Mouse (Mus musculus): ENCODE measurements around the gene Rb1. TPM values are rescaled to one million over a fixed set of nuclear protein-coding genes. Genes with fewer than 3 reads are reported as not detected.

The Rb1 gene
- polyA plus RNA-seq, 1 experiment from 2014 or later = 51.6 TPM

DNA sequence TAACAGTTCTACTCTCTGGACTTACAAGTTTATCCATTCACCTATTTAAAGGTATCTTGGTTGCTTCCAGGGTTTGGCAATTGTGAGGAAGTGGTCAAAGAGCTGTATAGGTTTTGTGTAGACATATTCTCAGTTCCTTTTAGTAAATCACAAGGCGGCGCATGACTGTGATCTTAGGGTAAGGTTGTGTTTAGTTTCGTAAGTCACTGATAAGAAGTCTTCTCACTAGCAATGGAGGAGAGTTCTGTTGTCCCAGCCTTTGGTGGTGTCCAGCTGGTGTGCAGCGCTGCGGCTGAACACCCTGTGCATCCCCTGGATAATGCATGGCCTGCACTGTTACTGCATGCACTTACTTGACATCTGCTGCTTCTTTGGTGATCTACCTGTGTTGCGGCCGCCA, 138.7 kb downstream of the Rb1 start:
- no peak overlapping the region for H3K4me3 ChIP-seq (ENCODE audit: low read depth, low read length)
- no peak for DNase-seq (ENCODE audit: low spot score)
- no peaks in the 10 kb centered on the region for H3K9me3 ChIP-seq (ENCODE audit: control insufficient read depth, low read length)
- H3K9ac ChIP-seq (ENCODE audit: low read length) = no peak overlapping the region
- no peak overlapping the region for H3K4me2 ChIP-seq (ENCODE audit: low read depth)
- ATAC-seq (ENCODE audit: insufficient read depth, low FRiP score, low TSS enrichment) = no peak
- H3K27me3 ChIP-seq (ENCODE audit: control insufficient read depth, insufficient read depth, low read length) = no peaks in the 10 kb centered on the region
- H3K36me3 ChIP-seq (ENCODE audit: control insufficient read depth, insufficient read depth, low read length) = no peaks in the 10 kb centered on the region
- no peak overlapping the region for H3K27ac ChIP-seq (ENCODE audit: low read depth, low read length)
- H3K4me1 ChIP-seq (ENCODE audit: control insufficient read depth, insufficient read depth, low read length) = no peaks in the 10 kb centered on the region
- 89% methylated on average over 7 of the region's 7 CpGs for WGBS

DNA sequence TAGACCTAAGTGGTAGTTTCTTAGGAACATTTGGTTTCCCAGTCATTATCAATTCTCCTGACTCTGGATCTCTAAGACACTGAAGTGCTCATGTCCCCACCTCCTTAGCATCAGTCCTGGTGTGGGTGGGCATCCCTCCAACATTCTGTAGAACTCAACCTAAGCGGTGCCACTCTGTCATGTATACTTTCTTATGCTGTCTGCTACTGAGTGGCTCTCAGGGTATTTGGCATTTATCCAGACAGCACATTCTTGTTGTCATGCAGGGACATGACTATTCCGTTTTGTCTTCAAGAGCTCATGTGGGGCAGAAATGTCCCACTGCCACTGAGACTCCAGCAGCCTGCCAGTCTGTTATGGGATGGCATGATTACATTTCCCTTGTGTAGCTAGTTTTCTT, 144.5 kb downstream of the Rb1 start:
- no peaks in the 10 kb centered on the region for H3K9me3 ChIP-seq (ENCODE audit: control insufficient read depth, low read length)
- no peaks in the 10 kb centered on the region for H3K27me3 ChIP-seq (ENCODE audit: control insufficient read depth, insufficient read depth, low read length)
- no peak overlapping the region for H3K27ac ChIP-seq (ENCODE audit: low read depth, low read length)
- no peak overlapping the region for H3K4me2 ChIP-seq (ENCODE audit: low read depth)
- WGBS = 86% methylated on average over 2 of the region's 2 CpGs
- no peaks in the 10 kb centered on the region for H3K4me1 ChIP-seq (ENCODE audit: control insufficient read depth, insufficient read depth, low read length)
- ATAC-seq (ENCODE audit: insufficient read depth, low FRiP score, low TSS enrichment) (no peak), DNase-seq (ENCODE audit: low spot score) (no peak)
- peaks cover 7% of the 10 kb centered on the region for H3K36me3 ChIP-seq (ENCODE audit: control insufficient read depth, insufficient read depth, low read length)
- H3K4me3 ChIP-seq (ENCODE audit: low read depth, low read length) = no peak overlapping the region
- H3K9ac ChIP-seq (ENCODE audit: low read length) = no peak overlapping the region

DNA sequence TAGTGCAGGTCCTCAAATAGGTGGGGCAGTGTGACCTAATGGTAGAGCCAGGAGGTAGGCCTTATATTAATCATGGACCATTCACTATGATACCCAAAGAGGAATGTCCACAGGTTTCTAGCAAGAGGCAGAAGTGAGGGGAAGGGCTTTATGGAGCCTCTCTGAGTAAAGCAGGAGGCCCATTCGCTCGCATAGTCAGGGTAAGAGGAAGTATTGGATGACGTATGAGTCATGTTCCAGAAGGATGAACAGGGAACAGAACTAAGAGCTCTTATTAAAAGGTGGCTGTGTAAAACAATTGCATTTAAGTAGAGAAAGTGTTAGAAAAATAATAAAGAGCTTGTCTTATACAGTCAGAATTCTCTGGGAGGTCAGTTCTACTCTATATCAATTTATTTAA, 145.0 kb downstream of the Rb1 start:
- 86% methylated on average over 3 of the region's 3 CpGs for WGBS
- H3K4me1 ChIP-seq (ENCODE audit: control insufficient read depth, insufficient read depth, low read length) = no peaks in the 10 kb centered on the region
- no peak for DNase-seq (ENCODE audit: low spot score)

GRCm38 (mm10) chr14:73179221-73179681, 146.4 kb downstream of the Rb1 start:
- Histone ChIP-seq H3K4me2 (ENCODE audit: low read depth) (no peak overlapping the region), H3K27ac (ENCODE audit: low read depth, low read length) (no peak overlapping the region), H3K9ac (ENCODE audit: low read length) (no peak overlapping the region), H3K36me3 (ENCODE audit: control insufficient read depth, insufficient read depth, low read length) (peaks cover 9% of the 10 kb centered on the region), H3K9me3 (ENCODE audit: control insufficient read depth, low read length) (no peaks in the 10 kb centered on the region), H3K4me1 (ENCODE audit: control insufficient read depth, insufficient read depth, low read length) (no peaks in the 10 kb centered on the region), H3K27me3 (ENCODE audit: control insufficient read depth, insufficient read depth, low read length) (no peaks in the 10 kb centered on the region), H3K4me3 (ENCODE audit: low read depth, low read length) (no peak overlapping the region)
- no peak for DNase-seq (ENCODE audit: low spot score)
- ATAC-seq (ENCODE audit: insufficient read depth, low FRiP score, low TSS enrichment) = no peak
- 91% methylated on average over 4 of the region's 4 CpGs for WGBS

More for the DNA sequence above, 145.0 kb downstream of the Rb1 start:
- no peak for ATAC-seq (ENCODE audit: insufficient read depth, low FRiP score, low TSS enrichment)
- H3K9me3 ChIP-seq (ENCODE audit: control insufficient read depth, low read length) = no peaks in the 10 kb centered on the region
- H3K4me2 ChIP-seq (ENCODE audit: low read depth) = no peak overlapping the region
- no peaks in the 10 kb centered on the region for H3K27me3 ChIP-seq (ENCODE audit: control insufficient read depth, insufficient read depth, low read length)
- no peak overlapping the region for H3K9ac ChIP-seq (ENCODE audit: low read length)
- no peak overlapping the region for H3K27ac ChIP-seq (ENCODE audit: low read depth, low read length)
- peaks cover 7% of the 10 kb centered on the region for H3K36me3 ChIP-seq (ENCODE audit: control insufficient read depth, insufficient read depth, low read length)
- no peak overlapping the region for H3K4me3 ChIP-seq (ENCODE audit: low read depth, low read length)

DNA sequence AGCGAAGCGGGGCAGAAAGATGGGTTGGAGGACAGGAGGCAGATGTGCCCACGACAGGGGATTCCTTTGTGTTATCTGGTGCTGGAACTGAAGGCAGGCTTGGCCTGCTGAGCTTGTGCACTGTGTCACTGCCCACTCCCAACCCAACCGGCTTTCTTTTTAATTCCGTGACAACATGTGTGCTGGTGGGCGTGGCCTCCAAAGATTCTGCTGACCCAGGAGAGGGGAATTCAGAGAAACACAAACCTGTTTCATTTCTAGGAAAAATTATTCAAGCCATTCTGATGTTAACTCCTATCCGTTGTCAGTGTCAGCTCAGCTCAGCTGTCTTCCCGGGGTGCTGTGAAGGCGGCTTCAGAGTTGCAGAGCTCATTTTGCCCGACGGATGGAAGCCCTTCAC, 147.7 kb downstream of the Rb1 start:
- Histone ChIP-seq H3K4me1 (ENCODE audit: control insufficient read depth, insufficient read depth, low read length) (no peaks in the 10 kb centered on the region), H3K4me2 (ENCODE audit: low read depth) (no peak overlapping the region), H3K27me3 (ENCODE audit: control insufficient read depth, insufficient read depth, low read length) (no peaks in the 10 kb centered on the region), H3K9ac (ENCODE audit: low read length) (no peak overlapping the region), H3K36me3 (ENCODE audit: control insufficient read depth, insufficient read depth, low read length) (peaks cover 9% of the 10 kb centered on the region), H3K9me3 (ENCODE audit: control insufficient read depth, low read length) (no peaks in the 10 kb centered on the region), H3K4me3 (ENCODE audit: low read depth, low read length) (no peak overlapping the region), H3K27ac (ENCODE audit: low read depth, low read length) (no peak overlapping the region)
- DNase-seq (ENCODE audit: low spot score) = no peak
- WGBS = 89% methylated on average over 11 of the region's 11 CpGs
- ATAC-seq (ENCODE audit: insufficient read depth, low FRiP score, low TSS enrichment) = no peak

DNA sequence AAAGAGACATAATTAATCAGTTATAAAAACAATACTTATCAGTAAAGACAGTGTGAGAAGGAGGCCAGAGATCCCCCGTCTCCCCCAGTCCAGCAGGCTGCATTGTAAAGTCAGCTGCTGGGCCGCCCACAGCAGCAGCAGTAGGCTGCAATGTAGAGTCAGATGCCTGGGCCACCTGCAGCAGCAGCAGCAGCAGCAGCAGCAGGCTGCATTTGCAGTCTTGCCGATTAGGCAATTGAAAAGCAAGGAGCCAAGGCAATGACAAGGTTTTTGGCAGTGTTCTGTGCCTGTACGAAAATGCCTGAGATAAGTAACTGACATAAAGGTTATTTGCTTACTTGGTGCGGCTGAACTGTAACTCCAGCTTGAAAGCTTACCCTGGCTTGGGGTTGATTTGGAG, 149.4 kb downstream of the Rb1 start:
- Histone ChIP-seq H3K9ac (ENCODE audit: low read length) (no peak overlapping the region), H3K9me3 (ENCODE audit: control insufficient read depth, low read length) (no peaks in the 10 kb centered on the region), H3K4me3 (ENCODE audit: low read depth, low read length) (no peak overlapping the region), H3K27ac (ENCODE audit: low read depth, low read length) (no peak overlapping the region), H3K27me3 (ENCODE audit: control insufficient read depth, insufficient read depth, low read length) (no peaks in the 10 kb centered on the region), H3K36me3 (ENCODE audit: control insufficient read depth, insufficient read depth, low read length) (peaks cover 14% of the 10 kb centered on the region), H3K4me1 (ENCODE audit: control insufficient read depth, insufficient read depth, low read length) (no peaks in the 10 kb centered on the region), H3K4me2 (ENCODE audit: low read depth) (no peak overlapping the region)
- WGBS = 91% methylated on average over 5 of the region's 5 CpGs
- ATAC-seq (ENCODE audit: insufficient read depth, low FRiP score, low TSS enrichment) (no peak), DNase-seq (ENCODE audit: low spot score) (no peak)

DNA sequence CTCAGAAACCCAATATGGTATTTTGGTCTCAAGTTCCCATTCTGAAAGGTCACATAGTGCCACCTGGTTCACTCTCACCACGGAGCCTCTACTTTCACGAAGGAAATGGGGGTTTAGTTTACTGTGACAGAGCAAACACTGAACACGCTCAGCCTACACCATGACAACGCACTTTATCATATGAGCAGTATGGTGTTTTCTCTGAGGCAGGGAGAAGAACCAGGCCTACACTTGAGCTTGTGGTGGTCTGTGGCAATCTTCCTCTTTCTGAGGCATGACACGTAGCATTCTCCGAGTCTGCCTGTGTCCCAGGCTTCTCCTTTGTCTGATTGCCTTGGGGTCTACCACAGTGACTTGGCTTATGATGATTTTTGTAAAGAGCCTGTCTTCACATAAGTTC, 149.8 kb downstream of the Rb1 start:
- H3K9me3 ChIP-seq (ENCODE audit: control insufficient read depth, low read length) = no peaks in the 10 kb centered on the region
- WGBS = 91% methylated on average over 6 of the region's 6 CpGs
- H3K27me3 ChIP-seq (ENCODE audit: control insufficient read depth, insufficient read depth, low read length) = no peaks in the 10 kb centered on the region
- H3K27ac ChIP-seq (ENCODE audit: low read depth, low read length) = no peak overlapping the region
- H3K4me3 ChIP-seq (ENCODE audit: low read depth, low read length) = no peak overlapping the region
- H3K4me2 ChIP-seq (ENCODE audit: low read depth) = no peak overlapping the region
- H3K9ac ChIP-seq (ENCODE audit: low read length) = no peak overlapping the region
- ATAC-seq (ENCODE audit: insufficient read depth, low FRiP score, low TSS enrichment) (no peak), DNase-seq (ENCODE audit: low spot score) (no peak)
- no peaks in the 10 kb centered on the region for H3K4me1 ChIP-seq (ENCODE audit: control insufficient read depth, insufficient read depth, low read length)
- H3K36me3 ChIP-seq (ENCODE audit: control insufficient read depth, insufficient read depth, low read length) = peaks cover 17% of the 10 kb centered on the region

- DNase-seq (ENCODE audit: low spot score) (no peak), ATAC-seq (ENCODE audit: insufficient read depth, low FRiP score, low TSS enrichment) (no peak)
- Histone ChIP-seq H3K4me3 (ENCODE audit: low read depth, low read length) (no peak overlapping the region), H3K9ac (ENCODE audit: low read length) (no peak overlapping the region), H3K4me2 (ENCODE audit: low read depth) (no peak overlapping the region), H3K4me1 (ENCODE audit: control insufficient read depth, insufficient read depth, low read length) (no peaks in the 10 kb centered on the region), H3K36me3 (ENCODE audit: control insufficient read depth, insufficient read depth, low read length) (peaks cover 17% of the 10 kb centered on the region), H3K9me3 (ENCODE audit: control insufficient read depth, low read length) (no peaks in the 10 kb centered on the region), H3K27me3 (ENCODE audit: control insufficient read depth, insufficient read depth, low read length) (no peaks in the 10 kb centered on the region), H3K27ac (ENCODE audit: low read depth, low read length) (no peak overlapping the region)
- 92% methylated on average over 1 of the region's 1 CpGs for WGBS
Measured at GRCm38 (mm10) chr14:73175031-73175430, 150.6 kb downstream of the Rb1 start.

DNA sequence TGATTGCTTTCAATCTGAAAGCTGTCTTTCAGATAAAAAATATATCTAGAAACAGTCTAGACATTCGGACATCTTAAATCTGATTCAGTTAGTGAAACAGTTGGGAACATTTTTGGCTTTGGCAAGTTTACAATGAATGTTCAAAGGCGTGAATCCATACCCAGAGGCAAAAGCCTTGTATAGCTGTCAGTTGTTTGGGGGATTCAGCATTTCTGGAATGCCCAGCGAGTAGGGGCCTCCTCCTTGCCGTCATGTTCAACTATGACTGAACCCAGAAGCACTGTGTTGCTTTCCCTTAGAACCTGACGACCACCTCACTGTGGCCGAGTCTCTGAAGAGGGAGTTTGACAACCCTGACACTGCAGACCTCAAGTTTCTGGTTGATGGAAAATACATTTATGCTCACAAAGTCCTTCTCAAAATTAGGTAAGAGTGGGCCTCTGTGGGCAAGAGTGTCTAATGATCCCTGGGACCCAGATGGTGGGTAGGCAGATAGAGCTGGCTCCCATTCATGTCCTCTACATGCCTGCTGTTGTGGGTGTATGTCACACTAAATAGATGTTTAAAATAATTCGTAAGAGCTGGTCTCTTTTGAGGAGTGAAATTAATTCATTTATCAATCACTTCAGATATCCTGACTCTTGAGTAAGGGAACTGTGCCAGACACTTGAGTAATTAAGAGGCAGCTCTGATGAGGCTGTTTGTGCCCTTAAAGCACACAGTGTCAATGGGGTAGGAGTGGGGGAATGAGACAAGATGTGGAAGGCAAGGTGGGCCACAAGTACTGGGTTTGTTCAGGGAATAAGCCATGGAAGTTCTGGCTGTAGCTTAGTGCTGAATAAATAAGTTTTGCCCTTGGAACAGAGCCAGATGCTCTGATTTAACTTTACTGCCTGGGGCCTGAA, 151.3 kb downstream of the Rb1 start:
- H3K36me3 ChIP-seq (ENCODE audit: control insufficient read depth, insufficient read depth, low read length) = peaks cover 15% of the 10 kb centered on the region
- H3K4me2 ChIP-seq (ENCODE audit: low read depth) = no peak overlapping the region
- no peaks in the 10 kb centered on the region for H3K4me1 ChIP-seq (ENCODE audit: control insufficient read depth, insufficient read depth, low read length)
- no peaks in the 10 kb centered on the region for H3K9me3 ChIP-seq (ENCODE audit: control insufficient read depth, low read length)
- DNase-seq (ENCODE audit: low spot score) = no peak
- 84% methylated on average over 7 of the region's 7 CpGs for WGBS
- no peak overlapping the region for H3K4me3 ChIP-seq (ENCODE audit: low read depth, low read length)
- no peak overlapping the region for H3K27ac ChIP-seq (ENCODE audit: low read depth, low read length)
- H3K27me3 ChIP-seq (ENCODE audit: control insufficient read depth, insufficient read depth, low read length) = no peaks in the 10 kb centered on the region
- ATAC-seq (ENCODE audit: insufficient read depth, low FRiP score, low TSS enrichment) = no peak
- no peak overlapping the region for H3K9ac ChIP-seq (ENCODE audit: low read length)
